Mouse (Mus musculus) central nervous system, embryonic 18 days (tissue): ENCODE results near the gene Gm813. TPM values are rescaled to one million over a fixed set of nuclear protein-coding genes. Genes with fewer than 3 reads are reported as not detected.

Experiments
- polyA plus RNA-seq: library from polyadenylated mRNA; depleted of rRNA; stranded (reverse); fragments of >200 nt; gene quantifications from 2 replicates; pipeline ENCODE4 v1.2.3, GENCODE M21; 2012; rRNA removed

Gene Gm813
- not detected in 2 replicates for polyA plus RNA-seq

GRCm38 (mm10) chr16:58616878-58617277, at the start of gene Gm813:
Gene Gm813, minus strand, starts transcription at chr16:58616978.

GRCm38 (mm10) chr16:58638689-58639175, 22.0 kb upstream of the Gm813 start, which contains the start of gene E330017A01Rik:
Gene E330017A01Rik, minus strand, starts transcription at chr16:58638739.

Other genes starting within 250 kb of the Gm813 start
- 21.9 and 22.3 TPM in 2 replicates for gene Dcbld2, start 208.5 kb downstream of the Gm813 start, polyA plus RNA-seq
- gene St3gal6, start 92.7 kb downstream of the Gm813 start, polyA plus RNA-seq: 8.1 and 9.5 TPM in 2 replicates
- gene E330017A01Rik, start 21.8 kb upstream of the Gm813 start, polyA plus RNA-seq: 0.07 TPM in 1 of 2 replicates, not detected in the other
- 13.7 and 14.9 TPM in 2 replicates for gene Cpox, start 53.3 kb upstream of the Gm813 start, polyA plus RNA-seq
- 0.05 and 0.16 TPM in 2 replicates for gene Gpr15, start 102.1 kb upstream of the Gm813 start, polyA plus RNA-seq
- gene Cldnd1, start 110.9 kb upstream of the Gm813 start, polyA plus RNA-seq: 117 and 129 TPM in 2 replicates
- gene Olfr172, start 146.2 kb upstream of the Gm813 start, polyA plus RNA-seq: not detected in 2 replicates
- gene Olfr173, start 183.3 kb upstream of the Gm813 start, polyA plus RNA-seq: not detected in 2 replicates
- gene Olfr175-ps1, start 209.8 kb upstream of the Gm813 start, polyA plus RNA-seq: not detected in 2 replicates